Comparison of ENCODE assay signal across 8 mouse cellular contexts in the genomic region with DNA sequence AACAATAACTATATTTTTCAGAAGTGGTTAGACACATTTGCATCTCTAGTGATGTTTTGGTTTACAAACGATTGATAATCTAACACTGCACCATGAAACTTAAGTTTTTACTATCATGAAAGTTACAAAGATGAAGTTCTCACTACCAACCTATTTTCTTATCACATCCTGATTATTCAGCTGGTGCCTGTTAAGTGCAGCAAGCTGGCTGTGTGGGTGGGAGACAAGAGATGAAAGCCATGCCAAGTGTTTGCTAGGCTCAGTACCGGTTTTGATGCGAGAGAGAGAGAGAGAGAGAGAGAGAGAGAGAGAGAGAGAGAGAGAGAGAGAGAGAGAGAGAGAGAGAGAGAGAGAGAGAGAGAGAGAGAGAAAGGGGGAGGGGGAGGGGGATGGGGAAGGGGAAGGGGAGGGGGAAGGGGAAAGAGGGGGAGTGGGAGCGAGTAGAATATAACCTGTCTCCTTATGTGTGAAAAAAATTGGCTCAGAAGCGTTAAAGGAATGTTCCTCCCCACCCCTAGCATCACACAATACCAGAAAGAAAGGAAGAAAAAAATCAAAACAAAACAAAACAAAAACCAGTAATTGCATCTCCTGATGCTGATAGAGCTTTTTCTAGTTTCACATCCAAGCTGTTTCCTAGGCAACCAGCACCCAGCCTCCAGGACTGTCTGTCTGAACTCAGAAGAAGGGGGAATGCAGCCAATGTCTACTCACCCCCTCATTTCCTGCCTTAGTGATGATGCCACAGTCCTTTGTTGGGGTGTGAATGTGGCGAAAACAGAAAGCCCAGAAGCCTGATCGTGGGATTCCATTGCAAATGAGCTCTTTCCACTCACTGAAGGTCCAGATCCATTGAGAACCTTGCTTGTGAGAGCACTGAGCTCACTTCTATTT. TPM values are rescaled to one million over a fixed set of nuclear protein-coding genes. Genes with fewer than 3 reads are reported as not detected.
DNase-seq lines count a peak whose midpoint lies in the region; ATAC-seq and TF ChIP-seq lines count a peak whose summit lies in the region.

No protein-coding gene starts in this region.

- peak overlapping the region; percentile 31 for H3K4me2 ChIP-seq in forebrain, postnatal 0 days (ENCODE audit: low read depth)
- H3K4me2 ChIP-seq in midbrain, embryonic 14.5 days (ENCODE audit: low read length), result peak overlapping the region; percentile 39
- no peak overlapping the region for H3K4me2 ChIP-seq in intestine, postnatal 0 days (replicated peaks; ENCODE audit: low read depth)

- peak overlapping the region; percentile 92 for H3K27ac ChIP-seq in forebrain, postnatal 0 days (ENCODE audit: low read depth, low read length)
- peak overlapping the region; percentile 75 for H3K27ac ChIP-seq in midbrain, embryonic 14.5 days (replicated peaks; ENCODE audit: low read depth, low read length)
- H3K27ac ChIP-seq in intestine, postnatal 0 days (ENCODE audit: low read depth, low read length), result no peak overlapping the region

- no peaks in the 10 kb centered on the region for H3K36me3 ChIP-seq in forebrain, postnatal 0 days (ENCODE audit: insufficient read depth)
- no peaks in the 10 kb centered on the region for H3K36me3 ChIP-seq in midbrain, embryonic 14.5 days (ENCODE audit: control insufficient read depth, insufficient read depth, low read length)
- H3K36me3 ChIP-seq in intestine, postnatal 0 days (ENCODE audit: control insufficient read depth, insufficient read depth), result no peaks in the 10 kb centered on the region

- H3K4me3 ChIP-seq in forebrain, postnatal 0 days (ENCODE audit: low read depth, low read length), result peak overlapping the region; percentile 18
- H3K4me3 ChIP-seq in midbrain, embryonic 14.5 days (replicated peaks; ENCODE audit: low read depth, low read length), result no peak overlapping the region
- no peak overlapping the region for H3K4me3 ChIP-seq in intestine, postnatal 0 days (ENCODE audit: low read depth, low read length)

- peak; percentile 81 for DNase-seq in CD4-positive helper T cell, adult 2 months (ENCODE audit: low read depth, low spot score)
- peak; percentile 95 for DNase-seq in Muller cell, postnatal 12 days (ENCODE audit: inconsistent ontology term)
- DNase-seq in forebrain, postnatal 0 days, result peak; percentile 91
- DNase-seq in layer of hippocampus, adult 11-12 months (ENCODE audit: low spot score), result peak; percentile 86
- DNase-seq in midbrain, embryonic 14.5 days, result peak; percentile 87
- DNase-seq in thymus, postnatal 25 days, result peak; percentile 41
- no peak for DNase-seq in ovary, postnatal 14 days (ENCODE audit: low spot score)

- no peak for TF ChIP-seq CTCF in forebrain, postnatal 0 days (IDR thresholded peaks at IDR 0.05; ENCODE audit: low read depth)
- TF ChIP-seq CTCF in intestine, postnatal 0 days (IDR thresholded peaks at IDR 0.05; ENCODE audit: low read depth), result no peak

- H3K9me3 ChIP-seq in forebrain, postnatal 0 days (ENCODE audit: low read length), result no peaks in the 10 kb centered on the region
- no peaks in the 10 kb centered on the region for H3K9me3 ChIP-seq in midbrain, embryonic 14.5 days (ENCODE audit: control insufficient read depth, low read length)
- H3K9me3 ChIP-seq in intestine, postnatal 0 days (ENCODE audit: control insufficient read depth), result no peaks in the 10 kb centered on the region

- H3K9ac ChIP-seq in forebrain, postnatal 0 days, result peak overlapping the region; percentile 37; the same call in 1 of the 2 replicates
- H3K9ac ChIP-seq in midbrain, embryonic 14.5 days (replicated peaks; ENCODE audit: low read length), result 0 out of 2 replicates have a peak overlapping the region, but pooled peaks have one; percentile 1
- H3K9ac ChIP-seq in intestine, postnatal 0 days (ENCODE audit: low read depth, low read length), result no peak overlapping the region

- peaks cover 20% of the 10 kb centered on the region for H3K4me1 ChIP-seq in forebrain, postnatal 0 days (ENCODE audit: insufficient read depth)
- H3K4me1 ChIP-seq in midbrain, embryonic 14.5 days (ENCODE audit: control insufficient read depth, insufficient read depth, low read length), result peaks cover 17% of the 10 kb centered on the region
- H3K4me1 ChIP-seq in intestine, postnatal 0 days (replicated peaks; ENCODE audit: control insufficient read depth, insufficient read depth, low read length), result no peaks in the 10 kb centered on the region

- whole genome bisulfite sequencing in forebrain, postnatal 0 days, result 12% methylated on average over 6 of the region's 7 CpGs
- 16% methylated on average over 6 of the region's 7 CpGs for WGBS in midbrain, embryonic 14.5 days
- WGBS in intestine, postnatal 0 days, result 54% methylated on average over 7 of the region's 7 CpGs

- ATAC-seq in forebrain, postnatal 0 days, result peak; percentile 99
- ATAC-seq in midbrain, embryonic 14.5 days (ENCODE audit: low FRiP score, low TSS enrichment), result peak; percentile 94
- ATAC-seq in intestine, postnatal 0 days, result no peak

- H3K27me3 ChIP-seq in forebrain, postnatal 0 days (ENCODE audit: insufficient read depth, low read length), result no peaks in the 10 kb centered on the region
- H3K27me3 ChIP-seq in midbrain, embryonic 14.5 days (ENCODE audit: control insufficient read depth, insufficient read depth, low read length), result no peaks in the 10 kb centered on the region
- no peaks in the 10 kb centered on the region for H3K27me3 ChIP-seq in intestine, postnatal 0 days (replicated peaks; ENCODE audit: control insufficient read depth, insufficient read depth, low read length)

RNA-seq across cellular contexts. Expression of a gene that starts 18.0 kb away (rescaled TPM):
- total RNA-seq in forebrain, postnatal 0 days (2014; rRNA removed), result 4,454 and 4,559 TPM in 2 replicates
- 3,524 and 3,579 TPM in 2 replicates for polyA plus RNA-seq in forebrain, postnatal 0 days (2015; fragmentation: Nextera tagmentation; extraction: Ambion mirVana)
- 2,201 and 2,712 TPM in 2 replicates for polyA plus RNA-seq in midbrain, embryonic 14.5 days (2014; fragmentation: Nextera tagmentation; extraction: Ambion mirVana)
- 218 and 292 TPM in 2 replicates for polyA plus RNA-seq in intestine, postnatal 0 days (2015; fragmentation: Nextera tagmentation; extraction: Ambion mirVana)

RNA-seq across cellular contexts. Expression of a gene that starts 34.5 kb away (rescaled TPM):
- total RNA-seq in forebrain, postnatal 0 days (2014; rRNA removed), result 5,538 and 5,638 TPM in 2 replicates
- polyA plus RNA-seq in forebrain, postnatal 0 days (2015; fragmentation: Nextera tagmentation; extraction: Ambion mirVana), result 1,072 and 1,153 TPM in 2 replicates
- 758 and 1,005 TPM in 2 replicates for polyA plus RNA-seq in midbrain, embryonic 14.5 days (2014; fragmentation: Nextera tagmentation; extraction: Ambion mirVana)
- polyA plus RNA-seq in intestine, postnatal 0 days (2015; fragmentation: Nextera tagmentation; extraction: Ambion mirVana), result 14.1 and 15.4 TPM in 2 replicates

RNA-seq across cellular contexts. Expression of a gene that starts 58.4 kb away (rescaled TPM):
- 37.1 and 40.5 TPM in 2 replicates for total RNA-seq in forebrain, postnatal 0 days (2014; rRNA removed)
- 46.0 and 51.2 TPM in 2 replicates for polyA plus RNA-seq in forebrain, postnatal 0 days (2015; fragmentation: Nextera tagmentation; extraction: Ambion mirVana)
- polyA plus RNA-seq in midbrain, embryonic 14.5 days (2014; fragmentation: Nextera tagmentation; extraction: Ambion mirVana), result 28.7 and 36.8 TPM in 2 replicates
- 51.5 and 58.2 TPM in 2 replicates for polyA plus RNA-seq in intestine, postnatal 0 days (2015; fragmentation: Nextera tagmentation; extraction: Ambion mirVana)

Comparison
In these comparisons a context has a peak if more than half of its experiments do, and no peak if none do; other contexts are left out.
1. RNA of a gene that starts 34.5 kb away (polyA plus RNA-seq): 1,072 to 1,153 TPM in forebrain, postnatal 0 days and 758 to 1,005 TPM in midbrain, embryonic 14.5 days; 14.1 to 15.4 TPM in intestine, postnatal 0 days; every median in the first group is over 10 times any median in the second.